Mouse (Mus musculus) ES-Bruce4 (cell line): ENCODE results near the gene A4gnt. TPM values are rescaled to one million over a fixed set of nuclear protein-coding genes. Genes with fewer than 3 reads are reported as not detected.

ENCODE experiments used
- H3K27ac ChIP-seq: 2 replicates; pipeline ENCODE4 v1.5.1; 2012; ENCODE audit warnings: low read length, inconsistent platforms; ENCODE audit not compliant: insufficient read depth
- H3K27me3 ChIP-seq: 2 replicates; pipeline ENCODE4 v1.6.1; 2012; ENCODE audit warnings: mild to moderate bottlenecking, low read length, inconsistent platforms; ENCODE audit not compliant: control insufficient read depth, poor library complexity, insufficient read depth, severe bottlenecking
- H3K36me3 ChIP-seq: 2 replicates; pipeline ENCODE4 v1.6.1; 2012; ENCODE audit warnings: inconsistent platforms, mild to moderate bottlenecking, low read length, moderate library complexity; ENCODE audit not compliant: control insufficient read depth, poor library complexity, insufficient read depth, severe bottlenecking
- H3K4me1 ChIP-seq: one replicate; pipeline ENCODE4 v1.8.1; 2011; ENCODE audit warnings: low read length; ENCODE audit not compliant: control insufficient read depth, insufficient read depth
- H3K4me3 ChIP-seq: 2 replicates; pipeline ENCODE4 v1.5.1; 2011; ENCODE audit warnings: low read depth, mild to moderate bottlenecking, low read length
- H3K9ac ChIP-seq: 2 replicates; pipeline ENCODE4 v1.6.1; 2012; ENCODE audit warnings: low read depth, mild to moderate bottlenecking, inconsistent platforms; ENCODE audit not compliant: poor library complexity, severe bottlenecking
- H3K9me3 ChIP-seq: replicated peaks from 2 replicates; pipeline ENCODE4 v1.6.1; 2012; ENCODE audit warnings: mild to moderate bottlenecking, low read length, inconsistent platforms; ENCODE audit not compliant: control insufficient read depth, poor library complexity, insufficient read depth, severe bottlenecking
- CTCF ChIP-seq: IDR thresholded peaks from one replicate; pipeline ENCODE4 v1.8.1; 2011; ENCODE audit warnings: low read depth, low read length
- EP300 ChIP-seq: IDR thresholded peaks from 2 replicates; pipeline ENCODE4 v1.6.1; 2011; ENCODE audit warnings: low read depth, low read length; ENCODE audit not compliant: insufficient read depth
- POLR2A ChIP-seq: IDR thresholded peaks from one replicate; pipeline ENCODE4 v1.8.1; 2011; ENCODE audit warnings: low read length; ENCODE audit not compliant: insufficient read depth
- polyA plus RNA-seq: library from polyadenylated mRNA; stranded (reverse); fragments of >200 nt; gene quantifications from 2 replicates; pipeline ENCODE4 v1.2.4, GENCODE M21; 2011; ENCODE audit warnings: low read depth; ENCODE audit not compliant: missing spikeins, insufficient read depth, insufficient read length

A4gnt gene
- polyA plus RNA-seq, 1 experiment = not detected

- Histone ChIP-seq H3K27ac (no peak overlapping the region), H3K27me3 (no peaks in the 10 kb centered on the region), H3K4me1 (no peaks in the 10 kb centered on the region), H3K4me3 (no peak overlapping the region), H3K36me3 (no peaks in the 10 kb centered on the region), H3K9ac (no peak overlapping the region), H3K9me3 (no peaks in the 10 kb centered on the region)
- TF ChIP-seq POLR2A (no peak), EP300 (no peak)
Observed at GRCm38 (mm10) chr9:99637736-99638135, 25.4 kb downstream of the A4gnt start.

DNA sequence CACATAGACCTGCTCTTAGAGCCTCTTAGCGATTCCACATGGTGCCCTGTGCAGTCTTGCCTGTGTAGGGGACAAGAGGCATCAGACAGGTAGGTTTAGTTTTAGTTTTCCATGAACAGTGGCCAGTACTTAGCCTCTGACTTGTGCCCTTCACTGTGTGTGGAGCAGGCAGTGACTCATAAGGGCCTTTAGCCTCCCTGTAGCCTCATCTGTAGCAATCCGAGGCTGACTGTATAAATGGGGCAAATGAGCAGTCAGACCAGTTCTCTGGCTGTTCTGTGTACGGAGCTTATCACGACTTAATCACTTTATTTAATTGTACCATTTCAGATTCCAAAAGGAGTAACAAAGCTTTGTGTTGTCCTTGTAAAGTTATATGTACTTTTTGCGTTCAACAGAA, 27.7 kb downstream of the A4gnt start:
- no peak overlapping the region for H3K4me3 ChIP-seq
- H3K9me3 ChIP-seq = no peaks in the 10 kb centered on the region
- TF ChIP-seq CTCF (no peak), EP300 (no peak), POLR2A (no peak)
- no peaks in the 10 kb centered on the region for H3K36me3 ChIP-seq
- H3K4me1 ChIP-seq = no peaks in the 10 kb centered on the region
- no peak overlapping the region for H3K27ac ChIP-seq
- no peak overlapping the region for H3K9ac ChIP-seq
- no peaks in the 10 kb centered on the region for H3K27me3 ChIP-seq

DNA sequence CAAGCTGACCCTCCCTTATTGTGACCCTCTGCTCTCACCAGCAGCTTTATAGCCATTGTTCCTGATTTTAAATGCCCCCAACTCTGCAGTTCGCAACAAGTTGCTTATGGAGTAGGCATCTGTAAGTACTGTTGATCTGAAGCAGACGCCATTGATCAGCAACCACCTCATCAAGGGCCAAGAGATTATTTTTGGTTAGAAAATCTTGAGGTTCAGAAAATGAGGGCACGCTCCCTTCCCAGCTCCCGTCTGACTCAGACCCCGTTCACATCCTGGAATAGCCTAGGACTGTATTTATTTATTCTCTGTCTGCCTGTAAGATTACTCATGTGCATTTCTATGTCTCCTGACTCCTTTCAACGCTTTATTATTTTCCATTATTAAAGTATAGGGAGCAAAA, 33.1 kb downstream of the A4gnt start:
- TF ChIP-seq CTCF (no peak), EP300 (no peak), POLR2A (no peak)
- H3K9ac ChIP-seq = no peak overlapping the region
- no peaks in the 10 kb centered on the region for H3K27me3 ChIP-seq
- H3K27ac ChIP-seq = no peak overlapping the region
- H3K9me3 ChIP-seq = no peaks in the 10 kb centered on the region
- no peak overlapping the region for H3K4me3 ChIP-seq
- no peaks in the 10 kb centered on the region for H3K4me1 ChIP-seq
- no peaks in the 10 kb centered on the region for H3K36me3 ChIP-seq

DNA sequence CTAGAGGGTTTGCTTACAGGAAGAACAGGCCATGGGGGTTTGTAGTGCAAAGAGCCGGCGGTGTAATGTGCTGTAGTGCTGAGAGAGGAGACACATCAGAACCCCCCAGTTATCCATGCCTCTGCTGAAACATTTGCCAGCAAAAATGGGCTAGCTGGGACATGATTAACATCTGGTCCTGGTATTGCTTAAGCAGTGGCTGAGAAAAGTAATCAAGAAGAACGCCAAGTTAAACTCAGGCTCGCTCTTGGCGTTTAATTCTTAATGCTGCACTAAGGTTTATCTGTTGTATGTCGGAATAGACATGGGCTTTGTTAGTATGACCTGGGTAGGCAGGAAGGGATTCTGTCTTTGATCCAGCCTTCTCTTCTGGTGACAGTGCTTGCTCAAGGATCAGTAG, 33.8 kb downstream of the A4gnt start:
- no peaks in the 10 kb centered on the region for H3K9me3 ChIP-seq

GRCm38 (mm10) chr9:99660756-99661155, 48.5 kb downstream of the A4gnt start:
- Histone ChIP-seq H3K9ac (no peak overlapping the region), H3K9me3 (no peaks in the 10 kb centered on the region), H3K27ac (no peak overlapping the region), H3K36me3 (no peaks in the 10 kb centered on the region), H3K4me1 (peaks cover 1% of the 10 kb centered on the region), H3K27me3 (no peaks in the 10 kb centered on the region), H3K4me3 (no peak overlapping the region)
- no peak for TF ChIP-seq EP300
- no peak for TF ChIP-seq CTCF
- no peak for TF ChIP-seq POLR2A

More for the DNA sequence above, 33.8 kb downstream of the A4gnt start:
- Histone ChIP-seq H3K27ac (no peak overlapping the region), H3K9ac (no peak overlapping the region), H3K4me3 (no peak overlapping the region), H3K4me1 (no peaks in the 10 kb centered on the region), H3K36me3 (no peaks in the 10 kb centered on the region), H3K27me3 (no peaks in the 10 kb centered on the region)
- TF ChIP-seq EP300 = no peak
- TF ChIP-seq POLR2A = no peak
- no peak for TF ChIP-seq CTCF

- Histone ChIP-seq H3K36me3 (no peaks in the 10 kb centered on the region), H3K27me3 (no peaks in the 10 kb centered on the region), H3K4me1 (peaks cover 1% of the 10 kb centered on the region), H3K27ac (no peak overlapping the region), H3K4me3 (no peak overlapping the region), H3K9me3 (no peaks in the 10 kb centered on the region), H3K9ac (no peak overlapping the region)
- no peak for TF ChIP-seq POLR2A
- no peak for TF ChIP-seq CTCF
- no peak for TF ChIP-seq EP300
Observed at GRCm38 (mm10) chr9:99661606-99662166, 49.4 kb downstream of the A4gnt start.
